Mouse (Mus musculus): ENCODE measurements around the gene Bivm. TPM values are rescaled to one million over a fixed set of nuclear protein-coding genes. Genes with fewer than 3 reads are reported as not detected.

The Bivm gene
- polyA plus RNA-seq (2014; fragmentation: Illumina TruSeq; extraction: RNeasy Lipid Tissue Mini Kit (QIAGEN cat#74804); ENCODE audit: low read depth, low replicate concordance) = 53.8 TPM

DNA sequence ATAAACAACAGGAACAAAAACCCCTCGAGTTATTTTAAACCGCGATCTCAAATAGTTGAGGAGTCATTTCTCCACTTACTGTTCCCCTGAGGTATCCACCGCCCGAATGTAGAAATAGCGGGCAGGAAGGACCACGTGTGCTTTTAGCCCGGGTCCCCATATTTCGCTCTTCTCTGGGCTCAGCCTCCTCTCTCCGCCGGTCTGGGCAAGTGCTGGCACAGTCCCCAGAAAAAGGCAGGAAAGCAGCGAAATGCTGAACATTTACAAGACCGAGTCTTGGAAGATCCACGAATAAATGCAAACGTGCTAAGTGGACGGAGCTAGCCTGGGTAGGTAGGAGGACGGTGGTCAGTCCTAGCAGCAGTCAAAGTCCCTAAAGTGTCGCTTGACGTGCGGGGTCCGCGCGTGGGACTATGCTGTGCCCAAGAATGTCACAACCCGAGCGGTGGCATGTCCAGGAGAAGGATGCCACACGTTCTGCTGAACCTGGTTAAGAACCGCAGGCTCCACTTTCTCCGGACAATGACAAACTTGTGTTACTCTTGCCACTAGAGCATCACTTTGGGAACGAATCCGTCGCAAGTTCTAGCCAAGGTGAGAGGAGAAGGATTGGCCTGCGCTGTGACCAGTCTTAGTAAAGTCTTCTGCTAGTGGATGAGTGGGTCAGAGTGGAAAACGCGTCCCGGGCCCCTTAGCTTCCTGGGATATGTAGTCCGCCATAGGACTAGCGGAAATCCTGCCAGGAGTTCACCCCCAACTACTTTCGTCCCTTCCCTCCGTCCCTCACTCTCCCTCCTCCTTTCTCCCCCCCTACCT lies at the start of gene Bivm, which contains the start of gene Kdelc1:
Bivm (plus strand) TSS at position 719 of the 816 bp plus-strand sequence.
Kdelc1 (minus strand) TSS at position 570 of the 816 bp plus-strand sequence.

DNA sequence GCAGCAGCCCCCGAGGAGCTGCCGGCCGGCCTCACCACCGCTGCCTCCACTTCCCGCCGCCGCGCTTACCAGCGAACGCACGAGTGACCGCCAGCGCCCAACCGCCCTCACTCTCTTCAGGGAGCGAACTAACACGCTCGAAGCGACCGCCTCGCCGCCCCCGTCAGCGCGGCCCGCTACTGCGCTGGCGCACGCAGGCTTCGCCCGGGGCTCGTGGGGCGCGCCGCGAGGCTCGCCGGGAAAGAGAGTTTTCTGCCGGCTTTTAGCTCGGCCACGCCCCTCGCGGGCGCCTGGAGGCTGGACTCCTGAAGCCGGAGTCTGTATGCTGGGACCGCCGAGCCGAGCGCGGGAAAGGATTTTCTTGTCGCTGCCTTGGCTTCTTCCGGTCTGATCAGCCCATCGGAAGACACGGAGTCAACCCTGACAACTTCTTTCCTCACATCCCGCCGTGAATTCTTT lies 16.5 kb upstream of the Bivm start, which contains the start of gene Tex30:
Tex30 (minus strand) TSS at position 183 of the 459 bp plus-strand sequence.

DNA sequence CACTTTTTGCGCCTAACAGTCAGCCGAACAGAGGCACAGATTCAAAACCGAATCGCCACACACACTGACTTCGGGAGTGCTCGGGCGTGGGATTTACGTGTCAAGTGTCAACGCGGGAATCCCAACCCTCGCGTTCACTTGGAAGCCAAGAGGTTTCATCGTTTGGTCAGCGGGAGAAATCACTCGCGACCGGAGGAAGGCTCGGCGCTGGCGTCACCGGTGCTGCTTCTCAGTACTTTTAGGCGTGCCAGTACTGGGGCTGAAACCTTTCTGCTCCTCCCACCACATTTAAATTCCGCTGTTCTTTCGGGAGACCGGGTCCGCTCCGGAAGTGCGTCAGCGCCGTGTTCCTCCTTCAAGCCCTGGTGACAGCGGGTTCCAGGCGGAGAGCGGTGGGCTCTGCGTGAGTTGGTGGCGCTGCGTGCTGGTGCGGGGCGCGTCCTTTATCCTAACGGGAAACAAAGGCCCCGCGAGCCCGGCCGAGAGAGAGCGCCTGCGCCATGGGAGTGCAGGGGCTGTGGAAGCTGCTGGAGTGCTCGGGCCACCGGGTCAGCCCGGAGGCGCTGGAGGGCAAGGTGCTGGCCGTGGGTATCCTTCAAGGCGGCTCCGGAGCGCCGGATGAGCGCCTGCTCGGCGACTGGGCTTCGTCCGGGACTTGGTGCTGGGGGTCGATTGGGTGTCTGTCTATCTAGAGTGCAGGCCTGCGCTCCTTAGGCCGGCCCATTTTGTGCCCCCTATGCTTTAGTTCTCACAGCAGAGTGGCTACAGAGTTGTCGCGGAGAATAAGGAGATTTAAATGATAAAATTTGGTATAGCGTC lies 29.0 kb downstream of the Bivm start, which contains the start of gene Ercc5:
Ercc5 (plus strand) TSS at position 182 of the 819 bp plus-strand sequence.

Other genes starting within 250 kb of the Bivm start
- 124 TPM for gene Tpp2, start 185.3 kb upstream of the Bivm start, polyA plus RNA-seq (2014; fragmentation: Illumina TruSeq; extraction: RNeasy Lipid Tissue Mini Kit (QIAGEN cat#74804); ENCODE audit: low read depth, low replicate concordance)
- gene Mettl21c, start 98.9 kb upstream of the Bivm start, polyA plus RNA-seq (2014; fragmentation: Illumina TruSeq; extraction: RNeasy Lipid Tissue Mini Kit (QIAGEN cat#74804); ENCODE audit: low read depth, low replicate concordance) = not detected
- gene Gm8251, start 57.0 kb upstream of the Bivm start, polyA plus RNA-seq (2014; fragmentation: Illumina TruSeq; extraction: RNeasy Lipid Tissue Mini Kit (QIAGEN cat#74804); ENCODE audit: low read depth, low replicate concordance) = 0.35 TPM
- gene Tex30, start 16.5 kb upstream of the Bivm start, polyA plus RNA-seq (2014; fragmentation: Illumina TruSeq; extraction: RNeasy Lipid Tissue Mini Kit (QIAGEN cat#74804); ENCODE audit: low read depth, low replicate concordance) = 49.4 TPM
- gene Kdelc1, start 149 bp upstream of the Bivm start, polyA plus RNA-seq (2014; fragmentation: Illumina TruSeq; extraction: RNeasy Lipid Tissue Mini Kit (QIAGEN cat#74804); ENCODE audit: low read depth, low replicate concordance) = 21.3 TPM
- gene Ercc5, start 28.8 kb downstream of the Bivm start, polyA plus RNA-seq (2014; fragmentation: Illumina TruSeq; extraction: RNeasy Lipid Tissue Mini Kit (QIAGEN cat#74804); ENCODE audit: low read depth, low replicate concordance) = 33.6 TPM
- gene Mettl21e, start 100.0 kb downstream of the Bivm start, polyA plus RNA-seq (2014; fragmentation: Illumina TruSeq; extraction: RNeasy Lipid Tissue Mini Kit (QIAGEN cat#74804); ENCODE audit: low read depth, low replicate concordance) = not detected